Mouse (Mus musculus): Measurements from ENCODE around the gene Afg1l. TPM values are rescaled to one million over a fixed set of nuclear protein-coding genes. Genes with fewer than 3 reads are reported as not detected.
A peak's percentile ranks its signal among the peaks of the same experiment; 100 is the strongest.

Afg1l gene
- total RNA-seq, 2 experiments from 2014 or later = 32.6 to 33.2 TPM

DNA sequence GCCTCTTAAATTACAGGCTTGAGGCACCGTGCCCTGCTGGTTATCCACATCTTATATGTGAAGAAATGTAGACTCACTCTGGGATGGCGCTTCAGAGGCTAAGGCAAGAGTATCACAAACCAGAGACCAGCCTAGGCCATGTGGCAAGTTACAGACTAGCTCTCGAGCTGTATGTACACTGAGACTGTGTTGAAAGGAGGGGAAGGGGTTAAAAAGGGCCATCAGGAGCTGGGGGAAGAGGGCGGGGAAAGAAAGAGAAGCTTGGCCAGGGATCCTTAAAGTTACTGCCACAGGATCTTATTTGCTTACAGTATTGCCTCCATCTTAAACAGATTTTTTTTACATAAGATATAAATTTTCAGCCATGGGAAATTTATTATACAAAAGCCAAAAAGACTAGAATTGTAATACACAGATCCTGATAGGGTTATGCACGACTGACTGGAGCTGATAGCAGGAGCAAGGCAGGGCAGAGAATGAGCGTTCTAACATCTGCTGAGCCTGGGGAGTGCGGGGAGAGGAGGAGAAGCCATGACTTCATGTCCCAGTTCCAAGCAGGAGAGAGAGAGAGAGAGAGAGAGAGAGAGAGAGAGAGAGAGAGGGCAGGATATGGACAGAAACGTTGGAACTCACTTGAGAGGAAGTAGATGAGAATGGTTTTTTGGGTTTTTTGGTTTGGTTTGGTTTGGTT lies 10.4 kb upstream of the Afg1l start:
- DNase-seq (ENCODE audit: low spot score) = no peak
- intact Hi-C loops (cut with DNase I) = no loop called here

DNA sequence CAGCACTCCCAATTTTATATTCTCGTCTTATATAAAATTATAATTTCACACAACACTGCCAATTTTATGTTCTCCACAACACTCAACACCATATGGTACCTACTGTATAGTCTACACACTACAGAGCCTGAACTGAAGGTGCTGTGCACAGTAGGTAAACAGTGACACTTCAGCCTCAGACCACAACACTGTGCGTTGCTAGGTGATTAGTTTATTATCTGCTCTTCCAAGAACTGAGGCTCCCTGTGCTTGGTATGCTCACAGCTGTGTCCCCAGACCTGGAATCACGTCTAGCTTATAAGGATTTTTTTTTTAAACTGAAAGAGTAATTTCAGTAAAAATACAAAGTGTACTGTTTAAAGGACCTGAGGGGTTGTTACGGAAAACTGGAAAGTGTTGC lies 2.4 kb upstream of the Afg1l start:
- intact Hi-C loops (cut with DNase I) = no loop called here
- no peak for DNase-seq (ENCODE audit: low spot score)

DNA sequence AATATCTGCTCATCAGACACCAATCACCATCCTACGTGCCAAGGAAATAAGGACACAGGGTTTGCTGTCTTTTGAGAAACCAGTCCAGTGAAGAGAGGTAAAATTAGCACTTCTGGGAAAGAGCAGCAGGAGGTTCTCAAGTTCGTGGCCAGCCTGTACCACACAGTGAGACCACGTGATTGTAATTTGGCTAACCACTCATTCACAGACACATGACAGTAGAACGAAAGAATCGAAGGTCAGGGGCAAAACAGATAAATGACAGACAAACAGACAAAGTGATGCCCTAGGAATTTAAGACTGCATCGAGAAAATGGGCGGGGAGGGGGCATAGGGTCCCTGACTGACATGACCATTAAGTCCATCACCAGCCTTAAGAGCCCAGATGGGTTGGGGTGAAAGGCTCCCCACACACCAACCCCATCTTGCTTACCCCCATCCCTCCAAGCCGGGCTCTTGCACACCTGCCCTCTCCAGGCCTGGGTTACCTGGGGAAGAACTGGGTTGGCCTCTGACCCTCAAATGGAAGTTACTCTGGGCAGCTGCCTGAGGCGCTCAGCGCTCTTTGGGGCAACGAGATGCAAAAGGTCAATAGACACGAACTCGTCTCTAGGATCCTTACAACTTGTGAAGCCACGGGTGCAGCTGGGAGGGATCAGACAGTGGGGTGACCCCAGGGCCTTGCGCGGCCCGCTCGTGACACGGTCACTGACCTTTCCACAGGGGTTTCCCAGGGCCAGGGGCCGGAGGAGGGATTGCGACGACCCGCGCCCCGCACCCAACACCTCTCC lies 620 bp downstream of the Afg1l start:
- DNase-seq (ENCODE audit: low spot score) = peak; percentile 6
- intact Hi-C loops (cut with DNase I) = loop anchor here (1.0 to 2.0 kb wide), 2 partner anchors 21 to 25 kb away; partner anchors contain the start of gene Snx3

- intact Hi-C loops (cut with DNase I) = no loop called here
- DNase-seq (ENCODE audit: low spot score) = no peak
Measured at GRCm38 (mm10) chr10:42476774-42477475, 1.4 kb downstream of the Afg1l start.

- intact Hi-C loops (cut with DNase I) = no loop called here
- no peak for DNase-seq (ENCODE audit: low spot score)
Measured at GRCm38 (mm10) chr10:42474946-42475514, 3.3 kb downstream of the Afg1l start.

GRCm38 (mm10) chr10:42464805-42465204 lies 13.6 kb downstream of the Afg1l start:
- intact Hi-C loops (cut with DNase I) = no loop called here
- DNase-seq (ENCODE audit: low spot score) = no peak

GRCm38 (mm10) chr10:42464224-42464623 lies 14.1 kb downstream of the Afg1l start:
- DNase-seq (ENCODE audit: low spot score) = peak; percentile 36
- intact Hi-C loops (cut with DNase I) = no loop called here

DNA sequence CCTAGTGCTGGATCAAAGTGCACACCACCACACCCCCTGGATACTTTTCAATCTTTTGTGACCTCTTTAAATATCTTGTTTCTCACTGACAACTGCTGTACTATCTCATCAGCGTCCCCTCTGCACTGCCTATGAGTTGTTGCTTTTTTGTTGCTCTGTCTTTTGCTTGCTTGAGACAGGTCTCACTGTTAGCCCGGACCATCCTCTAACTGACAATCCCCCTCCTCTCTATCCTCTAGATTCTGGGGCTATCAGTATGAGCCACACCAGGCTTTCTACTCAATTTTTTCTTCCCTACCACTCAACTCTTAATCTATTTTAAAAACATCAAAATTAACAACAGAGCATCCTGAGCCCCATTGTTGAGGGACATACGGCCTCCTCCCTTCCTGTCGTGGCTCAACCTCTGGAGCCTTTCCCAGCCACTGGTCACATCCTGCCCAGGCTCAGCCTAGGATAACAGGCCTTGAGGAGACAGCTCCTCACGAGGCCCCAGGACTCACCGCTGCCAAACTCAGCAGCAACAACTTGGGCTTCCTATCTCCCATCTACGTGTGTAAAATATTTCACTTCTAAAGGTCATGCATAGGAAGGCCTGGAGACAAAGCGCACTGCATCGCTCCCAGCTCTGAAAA lies 20.7 kb downstream of the Afg1l start:
- peak; percentile 71 for DNase-seq (ENCODE audit: low spot score)
- intact Hi-C loops (cut with DNase I) = loop anchor here (2.0 to 5.0 kb wide), 2 partner anchors 21 to 45 kb away; partner anchors contain the start of genes Afg1l and Snx3

- DNase-seq (ENCODE audit: low spot score) = no peak
- intact Hi-C loops (cut with DNase I) = loop anchor here (2.0 to 5.0 kb wide), 2 partner anchors 23 to 46 kb away; partner anchors contain the start of genes Afg1l and Snx3
Measured at GRCm38 (mm10) chr10:42455981-42456380, 22.4 kb downstream of the Afg1l start.

DNA sequence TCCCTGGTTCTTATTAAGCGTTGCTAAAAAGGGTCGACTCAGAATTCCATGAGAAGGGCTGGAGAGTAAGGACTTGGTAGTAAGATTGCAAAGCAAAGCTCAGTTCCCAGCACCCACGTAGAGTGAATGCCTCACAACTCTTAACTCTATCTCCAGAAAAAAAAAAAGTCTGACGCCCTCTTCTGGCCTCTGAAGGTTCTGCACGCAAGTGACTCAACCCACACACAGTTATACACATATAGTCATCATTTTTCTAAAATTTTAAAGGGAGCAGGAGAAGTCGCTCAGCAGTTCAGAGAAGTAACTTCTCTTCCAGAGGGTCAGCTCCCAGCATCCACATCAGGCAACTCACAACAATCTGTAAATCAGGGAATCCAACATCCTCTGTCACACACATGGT lies 23.7 kb downstream of the Afg1l start:
- no peak for DNase-seq (ENCODE audit: low spot score)
- intact Hi-C loops (cut with DNase I) = loop anchor here (5.0 kb wide), 1 partner anchor 48 kb away; the partner anchor contains the start of gene Snx3

- no peak for DNase-seq (ENCODE audit: low spot score)
- intact Hi-C loops (cut with DNase I) = no loop called here
Measured at GRCm38 (mm10) chr10:42454266-42454665, 24.1 kb downstream of the Afg1l start.

GRCm38 (mm10) chr10:42449672-42450071 lies 28.7 kb downstream of the Afg1l start:
- no peak for DNase-seq (ENCODE audit: low spot score)
- intact Hi-C loops (cut with DNase I) = no loop called here

DNA sequence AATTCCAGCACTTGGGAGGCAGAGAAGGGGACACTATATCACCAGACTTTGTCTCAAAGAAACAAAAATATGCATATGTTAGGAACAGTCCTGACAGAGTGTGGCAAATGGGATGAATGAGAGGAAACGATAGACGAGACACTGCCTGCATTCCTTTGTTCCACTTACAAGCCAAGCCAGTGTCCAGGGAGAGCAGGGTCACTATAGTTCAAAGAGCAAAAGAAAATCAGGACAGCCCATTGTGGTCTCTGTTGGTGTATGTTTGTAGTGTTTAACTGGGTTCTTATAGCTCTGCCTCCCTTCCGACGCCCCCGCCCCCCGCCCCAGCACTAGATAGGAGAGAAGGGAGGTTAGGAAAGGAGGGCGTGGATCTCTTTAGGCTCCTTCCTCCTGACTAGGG lies 30.0 kb downstream of the Afg1l start:
- intact Hi-C loops (cut with DNase I) = no loop called here
- DNase-seq (ENCODE audit: low spot score) = no peak

DNA sequence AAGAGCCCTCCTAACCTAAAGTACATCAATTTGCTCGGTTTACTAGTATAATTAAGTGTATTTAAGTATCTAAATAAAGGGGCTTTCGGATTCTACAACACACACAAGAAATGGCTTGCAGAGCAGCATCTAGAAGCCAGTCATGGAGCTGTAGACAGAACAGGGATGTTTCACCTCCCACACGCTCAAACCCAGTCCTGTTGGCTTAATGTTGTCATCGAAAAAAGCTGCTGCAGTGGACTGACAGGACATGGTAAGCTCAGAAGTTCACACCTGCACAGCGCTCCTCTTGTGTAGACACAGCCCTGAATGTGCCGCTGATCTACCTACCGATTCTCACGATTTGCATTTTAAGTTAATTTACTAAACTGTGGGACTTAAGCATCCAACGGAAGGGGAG lies 32.2 kb downstream of the Afg1l start:
- DNase-seq (ENCODE audit: low spot score) = no peak
- intact Hi-C loops (cut with DNase I) = no loop called here

DNA sequence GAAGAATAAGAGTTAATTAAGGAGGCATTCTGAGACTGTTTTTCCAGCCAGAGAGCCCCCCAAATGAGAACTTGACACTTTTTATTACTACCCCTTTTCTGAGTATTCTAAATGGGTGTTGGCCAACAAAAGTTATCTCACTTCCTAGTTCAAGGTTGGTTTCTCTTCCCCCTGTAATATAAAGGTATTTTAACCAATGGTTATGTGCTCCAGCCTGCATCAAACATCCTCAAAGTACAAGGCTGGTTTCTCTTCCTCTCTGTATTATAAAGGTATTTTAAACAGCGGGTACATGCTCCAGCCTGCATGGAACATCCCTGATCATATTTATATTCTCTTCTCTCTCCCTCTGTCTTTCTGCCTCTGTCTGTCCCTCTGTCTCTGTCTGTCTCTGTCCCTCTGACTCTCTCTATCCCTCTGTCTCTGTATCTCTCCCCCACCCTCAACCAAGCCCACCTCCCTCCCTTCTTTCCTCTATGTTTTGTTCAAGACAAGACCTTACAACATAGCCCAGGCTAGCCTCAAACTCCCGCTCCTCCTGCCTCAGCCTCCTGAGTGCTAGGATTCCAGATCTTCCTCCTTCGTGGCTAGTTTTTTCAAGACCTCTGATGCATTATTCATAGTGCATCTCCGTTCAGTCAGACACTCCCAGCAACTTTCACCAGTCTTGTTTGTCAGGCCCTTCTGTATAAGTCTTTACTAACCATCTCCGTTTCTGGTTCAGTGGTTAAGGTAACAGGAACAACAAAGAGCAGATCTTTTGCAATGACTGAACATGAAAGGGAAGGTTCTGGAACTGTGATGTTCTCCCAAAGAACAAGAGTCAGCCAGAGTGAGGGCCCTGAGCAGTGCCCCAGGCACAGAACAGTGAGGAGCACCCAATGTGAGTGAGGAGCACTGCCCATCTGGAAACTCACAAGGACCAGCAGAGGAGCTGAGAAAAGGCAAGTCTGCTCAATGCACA lies 41.2 kb downstream of the Afg1l start:
- intact Hi-C loops (cut with DNase I) = no loop called here
- no peak for DNase-seq (ENCODE audit: low spot score)

- intact Hi-C loops (cut with DNase I) = no loop called here
- DNase-seq (ENCODE audit: low spot score) = no peak
Measured at GRCm38 (mm10) chr10:42417530-42418174, 60.7 kb downstream of the Afg1l start.

DNA sequence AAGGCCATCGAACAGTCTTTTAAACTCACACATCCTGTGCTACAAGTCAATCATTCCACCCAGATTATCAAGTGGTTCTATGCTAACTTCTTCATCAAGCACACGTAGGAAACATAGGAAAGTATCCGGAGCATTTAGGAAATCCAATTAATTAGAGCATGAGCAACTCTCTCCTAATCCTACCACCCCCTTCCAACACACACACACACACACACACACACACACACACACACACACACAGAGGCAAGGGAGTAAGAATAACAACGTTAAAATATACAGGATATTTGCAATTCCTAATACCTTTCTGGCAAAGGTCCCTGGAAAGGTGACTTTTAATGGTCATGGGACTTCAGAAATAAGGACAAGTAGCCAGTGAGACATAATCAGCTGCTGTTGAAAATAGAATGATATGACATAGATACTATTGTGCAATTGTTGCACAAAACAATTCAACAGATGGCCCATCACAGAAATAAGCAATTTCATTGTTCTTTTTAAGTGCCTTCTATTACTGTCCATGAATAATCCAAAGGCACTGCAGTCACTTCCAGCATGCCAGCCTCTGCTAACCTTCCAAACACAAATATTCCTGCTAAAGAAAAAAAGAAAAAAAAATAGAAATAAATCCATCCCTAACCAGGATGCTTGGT lies 62.4 kb downstream of the Afg1l start:
- intact Hi-C loops (cut with DNase I) = no loop called here
- DNase-seq (ENCODE audit: low spot score) = no peak

All from heart, postnatal 25 days (tissue).